Mouse (Mus musculus) midbrain, embryonic 16.5 days (tissue): ENCODE measurements around the gene Cenps. TPM values are rescaled to one million over a fixed set of nuclear protein-coding genes. Genes with fewer than 3 reads are reported as not detected.

Experiments used
- ATAC-seq: fragments of 200-750 bp; cut with Nextera tagmentation; 2 replicates; pipeline ENCODE4 v1.8.0; 2017; ENCODE audit warnings: moderate TSS enrichment
- H3K27ac ChIP-seq: fragments of 300-500 bp; sonication (generic); 2 replicates; pipeline ENCODE4 v1.5.1; 2014; ENCODE audit warnings: mild to moderate bottlenecking, low read length, mixed read lengths
- H3K27me3 ChIP-seq: fragments of 300-500 bp; sonication (generic); 2 replicates; pipeline ENCODE4 v1.6.1; 2014; ENCODE audit warnings: low read depth, low read length, mixed read lengths; ENCODE audit not compliant: control insufficient read depth, insufficient read depth
- H3K36me3 ChIP-seq: fragments of 300-500 bp; sonication (generic); 2 replicates; pipeline ENCODE4 v1.6.1; 2014; ENCODE audit warnings: mild to moderate bottlenecking, low read length, moderate library complexity, mixed read lengths; ENCODE audit not compliant: control insufficient read depth, insufficient read depth
- H3K4me1 ChIP-seq: fragments of 300-500 bp; sonication (generic); 2 replicates; pipeline ENCODE4 v1.6.1; 2014; ENCODE audit warnings: mild to moderate bottlenecking, low read length, mixed read lengths; ENCODE audit not compliant: control insufficient read depth, insufficient read depth
- H3K4me2 ChIP-seq: fragments of 300-500 bp; sonication (generic); 2 replicates; pipeline ENCODE4 v1.6.1; 2014; ENCODE audit warnings: mild to moderate bottlenecking, low read length, mixed read lengths
- H3K4me3 ChIP-seq: fragments of 300-500 bp; sonication (generic); 2 replicates; pipeline ENCODE4 v1.5.1; 2014; ENCODE audit warnings: low read depth, mild to moderate bottlenecking, low read length, moderate library complexity, mixed read lengths
- H3K9ac ChIP-seq: fragments of 300-500 bp; sonication (generic); 2 replicates; pipeline ENCODE4 v1.6.1; 2014; ENCODE audit warnings: low read depth, low read length, mixed read lengths
- H3K9me3 ChIP-seq: fragments of 300-500 bp; sonication (generic); replicated peaks from 2 replicates; pipeline ENCODE4 v1.6.1; 2014; ENCODE audit warnings: mild to moderate bottlenecking, low read length, mixed read lengths; ENCODE audit not compliant: control insufficient read depth, poor library complexity, severe bottlenecking
- WGBS: fragments of 180-500 bp; shearing (Covaris S2); extraction: QIAGEN DNeasy Blood & Tissue Kit; methylation state at CpG from one replicate; pipeline ENCODE4 v1.1.7; 2014; 5-methylcytosine and 5-hydroxymethylcytosine counted together
- polyA plus RNA-seq: library from polyadenylated mRNA; unstranded; fragments of >200 nt; fragmentation: Nextera tagmentation; extraction: Ambion mirVana; gene quantifications from 2 replicates; pipeline ENCODE4 v1.2.1, GENCODE M21; 2015

Gene Cenps
- polyA plus RNA-seq, 1 experiment from 2014 or later, result 17.7 TPM

DNA sequence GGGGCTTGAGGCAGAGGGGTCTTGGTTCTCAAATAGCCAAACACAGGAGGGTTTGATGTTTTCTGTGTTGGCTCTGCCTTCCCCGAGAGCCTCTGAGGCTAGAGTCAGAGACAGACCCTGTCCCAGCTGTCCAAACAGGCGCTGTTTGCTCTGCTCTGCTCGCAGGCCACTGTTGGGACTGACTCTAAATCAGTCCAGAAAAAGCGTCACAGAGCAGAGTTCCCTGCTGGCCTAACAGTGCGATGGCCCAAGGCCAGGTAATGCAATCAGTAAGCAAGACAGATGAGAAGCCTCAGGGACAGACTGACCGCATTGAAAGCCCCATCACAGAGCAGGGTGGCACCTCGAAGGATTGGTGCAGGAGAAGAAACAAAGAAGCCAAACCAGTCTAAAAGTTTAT lies 12.2 kb upstream of the Cenps start:
- WGBS, result 84% methylated on average over 7 of the region's 7 CpGs
- Histone ChIP-seq H3K4me2 (no peak overlapping the region), H3K4me1 (no peaks in the 10 kb centered on the region), H3K9me3 (no peaks in the 10 kb centered on the region), H3K4me3 (no peak overlapping the region), H3K36me3 (peaks cover 37% of the 10 kb centered on the region), H3K27ac (no peak overlapping the region), H3K9ac (no peak overlapping the region), H3K27me3 (no peaks in the 10 kb centered on the region)
- ATAC-seq, result no peak

DNA sequence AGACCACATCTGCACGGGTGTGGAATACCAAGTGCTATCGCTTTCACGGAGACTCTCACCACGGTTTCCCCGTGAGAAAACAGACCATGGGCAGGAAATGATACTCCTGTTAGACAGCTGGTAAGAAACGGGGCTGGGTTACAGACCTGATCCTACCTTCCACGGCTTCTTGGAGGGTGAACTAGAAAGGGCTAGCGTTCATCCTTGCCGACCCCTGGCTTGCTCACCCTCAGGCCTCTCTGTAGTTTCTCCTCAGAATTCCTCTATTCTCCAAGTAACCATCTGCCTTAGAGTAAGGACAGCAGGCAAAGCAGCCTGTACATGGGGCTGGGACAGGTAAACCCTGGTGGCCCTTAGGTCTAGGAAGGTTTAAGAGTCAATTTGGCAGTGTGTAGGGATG lies 11.8 kb upstream of the Cenps start:
- H3K36me3 ChIP-seq, result peaks cover 35% of the 10 kb centered on the region
- no peaks in the 10 kb centered on the region for H3K4me1 ChIP-seq
- H3K27ac ChIP-seq, result no peak overlapping the region
- H3K4me2 ChIP-seq, result no peak overlapping the region
- no peak overlapping the region for H3K9ac ChIP-seq
- H3K9me3 ChIP-seq, result no peaks in the 10 kb centered on the region
- no peaks in the 10 kb centered on the region for H3K27me3 ChIP-seq
- 86% methylated on average over 9 of the region's 9 CpGs for WGBS
- no peak for ATAC-seq
- H3K4me3 ChIP-seq, result no peak overlapping the region

DNA sequence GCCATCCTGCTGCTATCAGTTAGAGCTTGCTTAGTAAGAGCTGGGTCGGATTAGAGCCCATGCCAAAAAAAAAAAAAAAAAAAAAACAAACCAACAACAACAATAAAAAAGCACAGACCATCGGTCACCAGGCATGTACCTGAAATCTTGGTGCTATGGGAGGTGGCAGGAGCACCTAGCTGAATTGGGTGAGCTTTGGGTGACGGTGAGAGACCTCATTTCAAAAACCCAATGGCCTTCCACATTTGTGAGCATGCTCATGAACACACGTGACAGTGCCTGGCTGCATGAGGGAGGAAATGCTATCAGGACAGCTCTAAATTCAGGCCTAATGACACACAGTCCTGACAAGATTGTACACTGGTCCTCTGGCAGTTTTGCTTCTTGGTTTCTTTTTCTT lies 10.7 kb upstream of the Cenps start:
- H3K36me3 ChIP-seq, result peaks cover 24% of the 10 kb centered on the region
- ATAC-seq, result no peak
- H3K27me3 ChIP-seq, result no peaks in the 10 kb centered on the region
- H3K4me2 ChIP-seq, result no peak overlapping the region
- no peak overlapping the region for H3K4me3 ChIP-seq
- WGBS, result 73% methylated on average over 4 of the region's 4 CpGs
- H3K4me1 ChIP-seq, result no peaks in the 10 kb centered on the region
- H3K27ac ChIP-seq, result no peak overlapping the region
- H3K9me3 ChIP-seq, result no peaks in the 10 kb centered on the region
- no peak overlapping the region for H3K9ac ChIP-seq

DNA sequence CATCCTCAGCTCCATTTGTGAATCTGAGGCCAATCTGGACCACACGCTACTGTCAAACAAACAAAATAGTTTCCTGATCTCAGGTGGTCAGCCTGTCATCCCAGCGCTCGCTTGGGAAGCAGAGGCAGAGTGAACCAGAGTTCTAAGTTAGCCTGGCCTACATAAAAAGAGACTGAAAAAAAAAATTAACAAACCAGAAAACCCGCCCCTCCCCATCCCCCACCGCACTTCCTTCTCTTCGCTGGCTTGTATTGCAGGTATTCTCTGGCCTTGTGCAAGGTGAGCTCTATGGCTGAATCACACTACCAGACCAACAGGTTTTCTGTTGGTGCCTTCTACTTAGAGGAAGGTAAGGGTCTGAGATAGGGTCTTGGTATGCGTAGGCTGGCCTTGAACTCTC lies 10.1 kb upstream of the Cenps start:
- no peak for ATAC-seq
- Histone ChIP-seq H3K9ac (no peak overlapping the region), H3K27me3 (no peaks in the 10 kb centered on the region), H3K4me3 (no peak overlapping the region), H3K4me1 (no peaks in the 10 kb centered on the region), H3K36me3 (peaks cover 18% of the 10 kb centered on the region), H3K27ac (no peak overlapping the region), H3K9me3 (no peaks in the 10 kb centered on the region), H3K4me2 (no peak overlapping the region)
- WGBS, result 92% methylated on average over 7 of the region's 7 CpGs

DNA sequence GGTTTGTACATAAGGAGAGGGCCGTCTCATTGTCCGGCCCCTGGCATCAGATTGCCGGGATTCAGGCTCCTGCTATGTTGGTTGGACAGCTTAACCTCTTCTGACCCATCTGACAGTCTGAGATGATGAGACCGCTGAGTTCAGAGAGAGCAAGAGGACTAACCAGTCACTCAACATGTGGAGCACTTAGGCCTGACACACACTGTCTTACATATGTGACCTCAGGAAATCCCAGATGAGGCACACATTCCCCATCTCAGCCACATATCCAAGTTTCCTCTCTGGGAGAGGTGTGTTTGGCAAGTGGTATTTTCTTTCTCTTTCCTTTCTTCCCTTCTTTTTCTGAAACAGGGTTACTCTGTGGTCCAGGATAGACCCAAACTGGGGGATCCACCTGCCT lies 7.7 kb upstream of the Cenps start:
- 80% methylated on average over 4 of the region's 4 CpGs for WGBS
- Histone ChIP-seq H3K4me1 (no peaks in the 10 kb centered on the region), H3K4me3 (no peak overlapping the region), H3K4me2 (no peak overlapping the region), H3K27ac (no peak overlapping the region), H3K9ac (no peak overlapping the region), H3K9me3 (no peaks in the 10 kb centered on the region), H3K27me3 (no peaks in the 10 kb centered on the region), H3K36me3 (no peaks in the 10 kb centered on the region; the same call in 1 of the 2 replicates)
- no peak for ATAC-seq

DNA sequence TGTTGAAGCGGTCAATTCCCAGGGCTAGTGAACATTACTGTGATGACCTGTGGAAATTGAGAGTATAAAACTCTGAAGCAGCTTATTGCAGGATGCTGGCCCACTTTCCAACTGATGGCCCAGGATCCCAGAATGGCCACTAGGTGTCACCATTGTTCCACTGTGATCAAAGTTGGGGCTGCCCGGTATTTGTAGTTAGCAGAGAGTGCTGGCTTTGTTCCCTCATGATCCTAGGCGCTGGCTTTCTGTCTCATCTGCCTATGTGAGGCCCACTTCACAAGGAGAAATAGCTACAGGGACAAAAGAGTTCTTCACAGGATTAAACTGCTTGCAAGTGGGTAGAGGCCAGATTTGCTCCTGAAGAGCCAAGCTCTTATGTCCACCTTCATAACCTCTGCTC lies 7.0 kb upstream of the Cenps start:
- Histone ChIP-seq H3K4me1 (no peaks in the 10 kb centered on the region), H3K27me3 (no peaks in the 10 kb centered on the region), H3K4me2 (no peak overlapping the region), H3K9ac (no peak overlapping the region), H3K9me3 (no peaks in the 10 kb centered on the region), H3K4me3 (no peak overlapping the region), H3K36me3 (no peaks in the 10 kb centered on the region), H3K27ac (no peak overlapping the region)
- peak; percentile 91 for ATAC-seq
- WGBS, result 10% methylated on average over 3 of the region's 3 CpGs

DNA sequence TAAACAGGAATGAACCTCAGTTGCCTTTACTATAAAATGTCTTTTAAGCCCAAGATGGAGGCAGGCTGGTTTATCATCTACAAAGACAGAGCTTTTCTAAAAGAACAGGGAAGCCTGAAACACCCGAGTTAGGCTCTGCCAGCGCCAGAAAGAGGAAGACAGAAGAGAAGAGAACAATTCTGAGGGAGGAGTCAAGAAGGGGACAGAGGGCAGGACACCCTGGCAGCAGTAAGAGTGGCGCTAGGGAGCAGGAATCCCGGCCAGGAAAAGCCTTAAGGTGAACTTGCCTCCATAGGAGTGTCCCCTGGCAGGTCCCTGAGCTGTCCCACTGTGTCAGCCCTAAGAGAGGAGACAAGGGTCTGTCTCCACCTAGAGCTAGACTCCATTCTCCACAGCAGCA lies 6.2 kb upstream of the Cenps start:
- Histone ChIP-seq H3K9me3 (no peaks in the 10 kb centered on the region), H3K4me1 (no peaks in the 10 kb centered on the region), H3K36me3 (no peaks in the 10 kb centered on the region), H3K4me3 (no peak overlapping the region), H3K27ac (no peak overlapping the region), H3K27me3 (no peaks in the 10 kb centered on the region), H3K4me2 (no peak overlapping the region), H3K9ac (no peak overlapping the region)
- 25% methylated on average over 4 of the region's 4 CpGs for WGBS
- no peak for ATAC-seq

DNA sequence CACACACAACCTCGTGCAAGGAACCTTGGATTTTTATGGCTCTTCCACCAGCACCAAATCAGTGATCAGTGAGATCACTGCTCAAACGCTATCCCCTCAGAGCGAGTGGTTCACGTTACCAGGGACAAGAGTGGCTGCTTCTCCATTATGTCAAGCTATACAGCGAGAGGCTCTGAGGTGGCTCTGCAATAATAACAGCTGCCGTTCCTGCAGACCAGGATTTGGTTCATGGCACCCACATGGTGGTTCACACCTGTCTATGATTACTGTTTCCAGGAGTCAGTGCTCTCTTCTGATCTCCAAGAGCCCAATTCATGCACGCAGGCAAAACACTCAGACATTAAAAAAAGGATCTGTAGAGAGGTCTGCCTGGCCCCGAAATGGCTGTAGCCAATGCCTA lies 1.1 kb upstream of the Cenps start:
- Histone ChIP-seq H3K4me1 (peaks cover 6% of the 10 kb centered on the region), H3K9ac (no peak overlapping the region), H3K36me3 (no peaks in the 10 kb centered on the region), H3K4me3 (no peak overlapping the region), H3K9me3 (no peaks in the 10 kb centered on the region), H3K27ac (no peak overlapping the region), H3K4me2 (no peak overlapping the region), H3K27me3 (no peaks in the 10 kb centered on the region)
- no peak for ATAC-seq
- 82% methylated on average over 8 of the region's 8 CpGs for WGBS

DNA sequence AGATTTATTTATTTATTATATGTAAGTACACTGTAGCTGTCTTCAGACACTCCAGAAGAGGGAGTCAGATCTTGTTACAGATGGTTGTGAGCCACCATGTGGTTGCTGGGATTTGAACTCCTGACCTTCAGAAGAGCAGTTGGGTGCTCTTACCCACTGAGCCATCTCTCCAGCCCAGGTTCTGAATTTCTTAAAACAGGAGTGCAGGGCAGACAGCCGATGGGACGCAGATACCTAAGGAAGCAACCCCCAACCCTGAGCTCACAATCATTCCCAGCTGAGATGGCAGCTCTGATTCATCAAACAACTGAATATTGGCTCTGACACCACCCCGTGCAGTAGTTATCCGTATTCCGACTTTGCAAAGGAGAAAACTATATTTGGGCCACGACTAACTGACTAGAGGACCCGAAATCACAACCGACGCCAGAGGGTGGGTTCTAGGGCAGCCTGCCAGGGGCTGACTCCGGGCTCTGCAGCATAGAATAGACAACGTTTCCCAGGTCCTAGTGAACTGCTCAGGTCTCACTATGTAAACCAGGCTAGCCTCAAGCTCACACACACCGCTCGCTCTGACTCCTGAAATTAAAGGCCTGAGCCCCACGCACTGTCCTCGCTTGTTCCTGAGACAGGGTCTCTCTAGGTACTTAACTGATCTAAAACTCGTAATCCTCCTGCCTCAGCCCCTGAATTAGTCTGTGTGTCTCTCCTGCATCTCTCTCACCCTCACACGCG lies 1.1 kb downstream of the Cenps start:
- ATAC-seq, result 0 out of 2 replicates have a peak, but pooled peaks have one; percentile 16
- Histone ChIP-seq H3K36me3 (no peaks in the 10 kb centered on the region), H3K27me3 (no peaks in the 10 kb centered on the region), H3K4me2 (peak overlapping the region; percentile 65), H3K9ac (peak overlapping the region; percentile 67; the same call in 1 of the 2 replicates), H3K9me3 (no peaks in the 10 kb centered on the region), H3K4me1 (peaks cover 6% of the 10 kb centered on the region), H3K27ac (peak overlapping the region; percentile 81; the same call in 1 of the 2 replicates), H3K4me3 (peak overlapping the region; percentile 72)
- WGBS, result 70% methylated on average over 18 of the region's 18 CpGs
